Mouse (Mus musculus): ENCODE measurements at regions not wholly inside any gene's neighbourhood (a gene's known extent, or its start where the extent isn't known, plus 50 kb on each side); places are given as distances from the start of the nearest gene placed in this dataset.

DNA sequence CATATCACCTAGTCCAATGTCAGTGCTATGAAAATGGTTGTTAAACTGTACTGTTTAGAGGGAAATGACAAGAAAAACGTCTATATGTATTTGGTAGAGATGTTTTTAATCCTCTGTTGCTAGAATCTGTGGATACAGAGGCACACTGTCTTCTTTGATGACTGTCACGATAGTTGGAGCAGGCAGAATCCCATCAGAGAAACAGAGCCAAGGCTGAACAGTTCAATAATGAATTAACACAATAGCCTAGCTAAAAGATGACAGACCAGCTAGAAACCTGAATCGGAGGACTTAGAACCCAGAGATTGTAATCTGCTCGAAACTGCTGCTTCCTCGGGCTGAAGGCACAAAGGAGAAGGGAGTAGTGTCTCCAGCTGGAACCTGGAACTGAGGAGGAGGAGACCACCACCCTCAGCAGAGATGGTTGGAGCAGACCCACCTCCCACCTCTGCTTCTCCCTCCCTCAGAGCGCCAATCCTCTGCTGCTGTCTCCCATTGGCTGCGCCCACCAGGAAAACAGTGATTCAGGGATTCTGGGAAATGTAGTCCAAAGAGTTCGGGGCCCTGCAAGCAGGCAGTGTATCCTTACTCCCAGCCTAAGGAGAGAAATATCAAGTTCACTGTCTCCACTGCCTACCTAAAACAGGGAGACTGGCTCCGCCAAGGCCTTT lies 98.2 kb upstream of the Mgme1 start:
- DNase-seq: peak; percentile 89

DNA sequence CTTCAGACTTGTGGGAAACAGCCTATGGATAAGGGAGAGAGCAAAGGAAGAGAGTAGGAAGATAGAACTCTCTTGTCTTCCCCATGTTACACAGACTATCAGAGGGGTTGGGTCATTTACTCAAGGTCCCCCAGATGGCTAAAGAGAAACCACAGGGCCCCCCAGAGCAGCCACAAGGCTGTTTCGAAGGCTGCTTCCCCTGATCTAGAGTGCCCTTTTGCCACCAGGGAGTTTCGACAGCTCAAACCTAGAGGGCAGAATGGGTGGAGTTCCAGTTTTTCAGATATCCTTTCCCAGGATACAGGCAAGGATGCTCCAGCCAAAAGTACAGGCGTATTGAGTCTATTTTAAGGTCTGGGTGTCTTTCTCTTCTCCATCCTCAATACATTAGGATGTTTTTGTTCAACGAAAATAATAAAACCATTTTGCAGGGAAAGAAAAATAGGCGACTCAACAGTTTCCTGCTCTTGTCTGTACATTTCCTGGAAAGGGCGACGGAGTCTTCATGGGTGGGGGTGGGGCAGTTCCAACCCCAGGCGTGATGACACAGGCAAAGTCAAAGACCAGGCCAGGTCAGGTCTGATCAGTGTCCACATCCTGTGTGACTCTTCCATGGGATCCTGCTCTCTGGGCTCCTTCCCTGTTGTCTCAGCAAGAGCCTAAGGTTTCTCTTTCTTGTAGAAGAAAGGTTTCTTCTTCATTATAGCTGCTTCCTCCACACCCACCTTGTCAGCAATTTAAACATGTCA lies 96.9 kb upstream of the Mgme1 start:
- no peak for DNase-seq

DNA sequence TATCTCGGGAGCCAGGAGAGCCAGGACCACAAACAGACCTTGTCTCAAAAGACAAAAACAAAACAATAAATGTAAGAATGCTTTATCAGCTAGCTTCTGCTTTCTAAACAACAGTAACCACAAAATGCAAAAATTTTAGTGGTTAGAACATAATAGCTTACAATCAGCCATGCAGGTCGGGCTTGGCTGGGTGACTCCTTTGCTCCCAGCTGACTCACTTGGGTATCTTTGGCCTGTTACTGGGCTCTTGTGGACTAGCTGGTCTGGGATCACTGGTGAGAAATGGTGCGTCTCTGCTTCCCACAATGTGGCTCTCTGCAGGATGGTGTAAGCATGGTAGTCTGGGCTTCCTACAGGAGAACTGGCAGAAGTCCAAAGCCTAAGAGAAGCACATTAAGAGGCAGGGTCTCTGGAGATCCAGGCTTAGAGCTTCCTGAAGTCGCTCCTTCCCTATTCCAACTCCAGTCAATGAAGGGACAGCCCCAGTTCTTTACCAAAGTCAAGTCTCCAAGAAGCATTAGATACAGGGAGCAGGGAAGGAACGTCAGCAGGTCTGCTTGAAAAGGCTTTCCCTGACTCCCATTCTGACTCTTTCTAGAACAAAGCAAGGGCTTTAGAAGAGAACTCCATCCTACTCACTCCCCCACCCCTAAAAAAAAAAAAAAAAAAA lies 96.0 kb upstream of the Mgme1 start:
- DNase-seq: no peak

DNA sequence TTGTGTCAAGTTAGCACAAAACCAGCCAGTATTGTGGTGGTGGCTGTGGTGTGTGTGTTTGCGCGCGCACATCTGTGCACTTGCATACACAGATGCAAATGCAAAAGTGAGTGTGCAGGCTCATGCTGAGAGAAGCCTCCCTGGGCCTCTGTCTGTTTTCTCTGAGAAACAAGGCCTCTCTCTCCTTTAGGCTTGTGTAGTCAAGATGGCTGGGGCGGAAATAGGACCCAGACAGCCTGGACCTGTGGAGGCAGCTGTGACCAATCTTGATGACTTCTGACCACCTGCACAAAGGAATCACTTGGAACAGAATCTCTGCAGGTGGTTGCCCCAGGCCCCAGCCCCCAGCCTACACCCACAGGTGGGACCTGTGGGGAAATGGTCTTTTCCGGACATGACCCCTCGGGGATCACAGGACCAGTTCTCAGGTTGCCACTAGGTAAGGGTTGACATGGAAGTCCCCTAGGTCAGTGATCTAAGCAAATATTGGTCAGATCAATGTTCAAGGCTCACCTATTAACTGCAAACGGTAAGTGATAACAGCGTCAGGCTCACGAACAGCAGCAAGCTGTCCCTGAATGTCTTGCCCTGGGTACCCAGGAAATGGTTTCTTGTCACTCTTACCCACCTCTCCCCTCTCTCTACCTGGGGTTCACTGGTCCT lies 93.8 kb upstream of the Mgme1 start:
- DNase-seq: no peak

DNA sequence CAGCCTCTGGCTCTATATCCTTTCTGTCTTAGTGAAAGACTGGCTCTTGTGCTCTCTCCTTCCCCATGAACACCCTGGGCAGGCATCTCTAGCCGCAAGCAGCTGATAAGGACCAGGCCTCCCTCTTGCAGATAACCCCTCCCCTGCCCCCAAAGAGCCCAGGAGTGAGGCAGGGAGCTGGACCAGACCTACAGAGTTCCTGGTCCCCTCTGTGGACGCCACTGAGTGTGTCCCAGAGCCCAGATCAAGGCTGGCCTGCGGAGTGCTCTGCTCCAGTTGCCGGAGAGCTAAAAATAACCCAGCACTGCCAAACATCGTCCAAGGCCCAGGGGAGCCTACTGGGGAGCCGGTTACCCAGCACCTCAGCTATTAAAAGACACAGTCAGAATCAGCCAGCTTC lies 93.2 kb upstream of the Mgme1 start:
- DNase-seq: no peak

DNA sequence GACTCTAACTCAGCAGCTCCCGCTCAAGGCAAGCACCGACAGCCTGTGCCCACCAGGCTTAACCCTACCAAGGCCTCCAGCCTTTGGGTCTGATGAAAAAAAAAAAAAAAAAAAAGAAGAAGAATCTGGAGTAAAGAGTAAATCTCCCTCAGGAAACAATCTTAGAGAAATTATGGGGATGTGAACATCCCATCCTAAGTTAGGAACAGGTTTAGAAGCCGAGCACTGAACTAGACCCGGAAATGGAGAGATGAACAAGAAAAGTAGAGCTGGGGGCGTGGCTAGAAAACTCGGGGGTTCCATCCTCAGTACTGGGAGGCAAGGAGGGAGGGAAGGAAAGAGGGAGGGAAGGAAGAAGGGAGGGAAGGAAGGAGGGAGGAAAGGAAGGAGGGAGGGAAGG lies 92.5 kb upstream of the Mgme1 start:
- DNase-seq: no peak

DNA sequence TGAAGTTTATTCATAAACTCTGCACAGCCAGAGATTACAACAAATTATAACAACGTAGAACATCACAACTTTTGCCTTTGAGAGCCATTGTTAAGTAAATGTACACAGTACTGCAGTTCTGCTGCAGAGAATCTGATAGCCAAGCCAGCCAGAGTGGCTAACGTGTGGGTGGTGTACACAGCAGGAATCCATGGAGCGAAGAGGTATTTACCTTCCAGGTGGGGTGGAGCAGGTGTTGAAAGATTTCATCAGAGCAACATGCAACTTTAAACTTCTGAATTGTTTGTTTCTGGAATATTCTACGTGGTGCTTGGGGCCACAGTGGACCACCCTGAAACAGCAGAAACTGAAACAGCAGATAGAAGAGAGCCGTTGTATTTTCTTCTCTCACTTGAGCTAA lies 88.4 kb upstream of the Mgme1 start:
- DNase-seq: no peak

DNA sequence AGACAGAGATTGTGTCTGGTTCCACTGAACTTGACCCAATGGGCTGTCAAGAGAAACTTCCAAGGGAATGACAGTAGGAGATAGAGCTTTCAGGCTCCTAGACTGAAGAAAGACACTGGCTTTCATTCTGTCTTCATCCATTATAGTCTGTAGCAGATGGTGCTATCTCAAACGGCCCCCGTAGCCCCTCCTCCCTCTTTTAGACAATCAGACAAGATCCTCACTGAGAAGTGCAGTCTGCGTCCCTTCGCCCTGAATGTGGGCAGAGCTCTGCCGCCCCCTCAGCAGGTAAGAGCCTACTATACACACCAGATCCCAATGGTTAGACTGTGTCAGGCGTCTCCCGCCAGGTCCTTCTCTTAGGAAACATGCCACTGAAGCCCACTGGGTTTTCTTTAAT lies 87.9 kb upstream of the Mgme1 start:
- no peak for DNase-seq

DNA sequence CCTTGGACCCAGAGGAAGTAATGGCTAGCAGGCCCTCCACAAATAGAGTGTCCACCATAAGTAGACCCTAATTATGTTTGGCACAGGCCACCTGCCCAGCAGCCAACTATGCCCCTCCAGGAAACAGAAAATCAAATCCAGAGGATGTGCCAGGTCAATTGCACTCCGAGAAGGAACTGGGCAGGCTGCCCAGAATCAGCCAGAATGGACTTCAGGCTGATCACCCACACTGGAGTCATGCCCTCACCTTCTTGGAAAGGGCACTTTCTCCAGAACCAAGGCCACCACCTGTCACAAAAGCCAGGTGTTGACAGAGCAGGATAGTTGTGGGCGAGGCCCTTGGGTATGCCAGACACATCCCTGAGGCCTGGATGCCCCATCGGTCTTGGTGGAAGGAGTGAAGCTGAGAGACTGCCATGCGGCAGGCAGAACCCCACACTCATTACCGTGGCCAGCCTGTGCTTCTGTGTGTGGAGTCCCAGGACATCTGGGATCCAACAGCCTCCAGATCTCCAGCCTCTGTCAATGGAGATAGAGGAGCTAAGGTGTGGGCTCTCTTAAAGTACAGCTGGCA lies 87.0 kb upstream of the Mgme1 start:
- no peak for DNase-seq

DNA sequence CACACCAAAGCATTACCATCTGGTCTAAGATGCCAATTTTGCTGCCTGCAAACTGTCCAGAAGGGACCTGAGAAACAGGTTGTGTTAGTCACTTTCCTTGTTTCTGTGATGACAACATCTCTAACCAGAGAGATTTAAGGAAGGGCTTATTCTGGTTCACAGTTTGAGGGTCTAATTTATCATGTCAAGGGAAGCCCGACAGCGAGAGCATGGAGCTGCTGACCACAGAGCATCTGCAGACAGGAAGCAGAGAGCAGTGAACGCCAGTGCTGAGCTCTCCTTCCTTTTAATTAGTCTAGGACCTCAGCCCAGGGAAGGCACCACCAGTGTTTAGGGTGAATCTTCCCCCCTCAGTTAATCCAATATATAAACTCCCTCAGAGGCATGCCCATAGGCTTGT lies 85.3 kb upstream of the Mgme1 start:
- no peak for DNase-seq

DNA sequence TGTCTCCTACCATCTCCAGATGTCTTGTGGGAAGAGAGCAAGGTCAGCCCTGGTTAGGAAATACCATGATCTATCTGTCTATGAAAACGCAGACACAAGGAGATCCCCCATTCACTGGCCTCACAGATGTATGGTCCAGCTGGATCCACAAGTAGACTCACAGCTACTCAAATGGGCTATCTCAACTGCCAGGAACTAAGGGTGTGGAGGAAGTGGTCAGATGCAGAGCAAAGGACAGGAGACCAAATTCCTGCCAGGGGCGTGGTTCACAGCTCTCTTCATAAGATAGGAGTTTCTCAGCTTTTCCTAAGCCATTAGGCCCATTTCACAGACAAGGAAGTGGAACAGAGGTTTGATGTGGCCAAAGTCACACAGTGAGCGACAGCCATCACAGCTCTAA lies 84.0 kb upstream of the Mgme1 start:
- no peak for DNase-seq

DNA sequence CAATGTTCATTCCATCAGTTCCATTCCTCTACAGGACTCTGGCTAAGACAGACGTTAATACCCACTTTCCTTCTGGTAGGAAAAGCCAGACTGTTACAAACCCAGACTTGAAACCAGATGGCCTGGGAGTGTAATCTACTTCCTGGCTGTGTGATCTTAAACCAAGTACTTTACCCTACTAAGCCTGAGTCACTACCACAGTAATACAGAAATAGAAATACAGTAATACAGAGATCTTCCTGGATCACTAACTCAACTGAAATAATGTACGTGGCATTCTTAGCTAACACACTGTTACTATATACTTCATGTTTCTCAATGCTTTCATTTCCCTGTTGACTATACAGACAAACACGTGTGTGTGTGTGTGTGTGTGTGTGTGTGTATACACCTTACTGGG lies 82.4 kb upstream of the Mgme1 start:
- DNase-seq: peak; percentile 54

DNA sequence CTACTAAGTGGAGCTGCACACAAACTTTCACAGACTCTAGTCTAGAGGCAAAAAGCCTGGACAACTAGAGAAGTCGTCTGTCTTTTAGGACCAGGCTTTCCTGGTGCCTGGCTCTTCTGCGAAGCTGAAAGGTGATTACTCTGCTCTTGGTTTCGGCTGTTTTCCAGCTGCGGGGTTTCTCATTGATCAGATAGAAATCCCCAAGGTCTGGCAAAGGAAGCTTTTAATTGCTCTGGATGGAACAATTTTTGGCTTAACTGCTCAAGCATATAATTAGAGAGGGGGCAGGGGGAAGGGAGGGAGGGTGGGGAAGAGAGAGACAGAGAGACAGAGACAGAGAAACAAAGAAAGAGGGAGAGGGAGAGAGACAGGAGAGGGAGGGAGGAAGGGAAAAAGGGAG lies 82.0 kb upstream of the Mgme1 start:
- DNase-seq: no peak

DNA sequence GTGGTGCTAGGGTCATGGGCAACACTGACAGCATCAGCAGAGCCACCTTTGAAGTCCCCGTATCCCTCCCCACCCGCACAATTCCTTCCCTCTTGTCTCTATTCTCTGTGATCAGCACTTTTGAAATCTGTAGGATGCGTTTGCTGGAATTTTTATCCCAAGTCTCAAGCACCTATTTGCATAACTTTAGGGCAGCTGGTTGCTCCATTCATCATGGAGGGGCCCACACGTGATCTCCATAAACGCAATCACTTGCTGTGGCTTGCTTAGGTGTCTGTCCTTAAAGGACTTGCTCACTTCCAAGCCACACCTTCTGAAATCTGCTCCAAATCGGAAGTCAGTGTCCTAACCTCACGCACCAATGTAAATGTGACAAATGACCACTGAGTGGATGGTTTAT lies 80.7 kb upstream of the Mgme1 start:
- no peak for DNase-seq

DNA sequence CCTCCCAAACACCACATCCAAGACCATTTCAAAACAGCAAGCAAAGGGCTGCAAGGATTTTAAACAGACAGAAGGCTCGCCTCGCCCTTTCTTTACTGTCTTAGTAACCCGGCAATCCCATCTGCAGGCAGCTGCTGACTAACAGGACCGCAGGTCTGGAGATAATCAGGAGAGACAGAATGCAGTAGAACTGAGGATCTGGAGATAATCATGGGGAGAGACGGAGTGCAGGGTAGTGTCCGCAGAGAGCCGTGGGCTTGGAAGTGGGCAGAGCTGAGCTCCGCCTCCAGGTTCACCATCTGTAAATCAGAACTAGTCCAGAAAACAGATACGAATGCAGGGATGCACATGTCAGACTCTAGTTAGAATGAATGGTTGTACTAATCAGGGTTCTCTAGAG lies 79.4 kb upstream of the Mgme1 start:
- no peak for DNase-seq

DNA sequence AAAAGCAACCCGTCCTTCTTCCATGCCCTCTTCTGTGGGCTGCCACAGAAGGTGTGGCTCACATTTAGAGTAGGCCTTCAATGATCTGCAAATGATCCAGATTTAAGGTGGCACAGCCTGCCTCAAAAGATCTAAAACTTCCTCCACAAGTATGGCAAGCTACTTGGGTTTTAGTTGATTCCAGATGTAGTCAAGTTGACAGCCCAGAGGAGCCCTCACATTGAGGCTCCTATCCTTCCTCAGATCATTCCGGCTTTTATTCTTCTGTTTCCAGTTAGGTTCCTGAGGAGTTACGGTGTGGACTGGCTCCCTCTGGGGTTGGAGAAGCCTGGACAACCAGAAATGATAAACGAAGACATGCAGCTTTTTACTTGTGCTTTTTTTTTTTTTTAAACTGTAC lies 78.8 kb upstream of the Mgme1 start:
- DNase-seq: no peak

DNA sequence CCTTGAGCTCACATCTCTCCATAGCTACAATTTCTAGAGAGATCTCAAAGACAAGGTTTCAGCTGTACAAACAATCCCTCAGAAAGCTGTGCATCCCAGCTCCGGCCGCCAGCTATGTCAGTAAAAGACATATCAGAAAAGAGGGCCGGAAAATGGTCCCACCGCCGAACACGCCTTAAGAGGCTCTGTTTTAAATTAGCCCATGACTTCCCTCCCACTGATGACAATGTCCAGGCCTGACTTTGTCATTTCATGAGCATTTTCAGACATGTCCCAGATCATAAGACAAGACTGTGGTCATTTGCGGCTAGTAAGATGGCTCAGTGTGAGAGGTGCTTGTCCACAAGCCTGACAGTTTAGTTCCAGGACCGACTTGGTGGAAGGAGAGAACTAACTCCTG lies 78.0 kb upstream of the Mgme1 start:
- DNase-seq: no peak

DNA sequence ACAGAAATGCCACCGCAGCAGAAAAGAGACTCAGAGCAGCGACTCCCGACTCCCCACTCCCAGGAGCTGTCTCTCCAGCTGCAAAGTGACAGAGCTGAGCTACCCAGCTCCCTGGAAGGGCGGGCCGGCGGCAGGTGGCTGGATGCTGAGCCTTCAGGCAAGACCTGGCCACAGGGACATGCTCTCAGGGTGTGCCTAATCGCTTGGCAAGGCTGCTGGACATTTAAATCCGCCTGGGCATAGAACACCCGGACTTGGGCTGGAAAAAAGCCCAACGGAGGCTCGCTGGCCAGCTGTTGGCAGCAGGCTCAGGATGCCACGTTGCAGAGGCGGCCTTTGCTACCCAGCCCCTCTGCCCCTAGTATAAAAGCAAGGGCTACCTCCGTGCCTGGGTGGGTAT lies 74.6 kb upstream of the Mgme1 start:
- DNase-seq: no peak

DNA sequence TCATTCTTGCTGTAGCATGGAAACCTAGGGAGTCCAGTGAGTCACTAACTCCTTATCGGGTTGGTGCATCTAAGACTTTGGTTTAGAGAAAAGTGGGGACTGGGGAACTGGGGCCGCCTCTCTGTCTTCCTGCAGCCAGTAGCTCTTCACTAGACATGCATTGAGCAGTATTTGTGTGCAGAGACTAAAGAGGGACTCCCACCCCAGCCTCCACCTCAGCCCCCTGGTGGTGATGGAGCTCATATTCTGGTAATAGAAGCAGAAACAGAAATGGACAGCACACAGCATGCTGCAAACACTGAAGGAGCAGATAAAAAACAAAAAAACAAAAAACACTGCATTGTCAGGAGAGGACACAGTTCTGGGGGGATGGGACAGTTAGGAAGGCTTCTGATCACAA lies 73.3 kb upstream of the Mgme1 start:
- DNase-seq: no peak

DNA sequence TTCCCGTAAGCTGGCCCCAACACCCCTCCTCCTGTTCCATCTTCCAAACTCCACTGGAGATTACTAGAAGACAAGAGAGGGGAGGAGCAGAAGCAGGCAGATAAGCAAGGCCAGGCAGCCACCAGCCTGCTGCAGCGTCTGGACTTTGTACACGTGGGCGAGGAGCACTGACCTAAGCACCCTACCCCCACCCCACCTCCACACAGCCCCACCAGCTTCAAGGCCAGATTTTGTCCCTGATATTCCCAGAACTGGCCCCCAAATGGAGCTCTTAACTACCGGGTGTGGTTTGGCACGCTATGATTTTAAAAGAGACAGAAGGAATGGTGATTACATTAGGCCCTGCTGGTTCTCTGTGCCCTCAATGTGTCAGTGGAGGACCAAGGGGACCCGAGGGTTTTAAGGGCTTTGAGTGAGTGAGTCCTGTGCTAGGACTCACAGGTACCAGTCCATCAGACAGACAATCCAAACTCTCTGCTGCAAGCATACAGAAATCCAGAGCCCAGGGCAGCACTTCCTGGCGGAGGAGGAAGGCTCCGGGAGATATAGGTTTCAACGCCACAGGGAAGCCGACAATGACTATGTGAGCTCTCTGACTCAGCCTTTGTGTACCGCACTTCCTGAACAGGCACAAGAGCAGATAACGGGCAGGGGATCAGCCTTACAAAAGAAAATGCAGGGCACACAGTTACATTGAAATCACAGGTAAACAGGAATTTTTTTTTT lies 72.0 kb upstream of the Mgme1 start:
- no peak for DNase-seq

All from layer of hippocampus, adult 9-11 months (tissue).